Mouse (Mus musculus) heart, adult 2 months (tissue): ENCODE data around the gene Thsd7a. TPM values are rescaled to one million over a fixed set of nuclear protein-coding genes. Genes with fewer than 3 reads are reported as not detected.

ENCODE experiments used
- DNase-seq, 2 experiments: peaks; one replicate each; pipeline ENCODE4 v3.0.0; 2021
- H3K27ac ChIP-seq: fragments of 200-600 bp; 2 replicates; pipeline ENCODE4 v1.8.1; 2022
- H3K27me3 ChIP-seq: fragments of 200-500 bp; 2 replicates; pipeline ENCODE4 v1.6.1; 2012; ENCODE audit warnings: mild to moderate bottlenecking, low read length, inconsistent platforms, mixed read lengths; ENCODE audit not compliant: control insufficient read depth, insufficient read depth
- H3K36me3 ChIP-seq: fragments of 200-500 bp; 2 replicates; pipeline ENCODE4 v1.6.1; 2012; ENCODE audit warnings: low read length, inconsistent platforms; ENCODE audit not compliant: control insufficient read depth, insufficient read depth
- H3K4me1 ChIP-seq: fragments of 200-500 bp; 2 replicates; pipeline ENCODE4 v1.6.1; 2011; ENCODE audit warnings: low read length; ENCODE audit not compliant: control insufficient read depth, insufficient read depth
- H3K4me3 ChIP-seq: fragments of 200-600 bp; 2 replicates; pipeline ENCODE4 v1.8.1; 2022
- H3K79me2 ChIP-seq: fragments of 200-500 bp; replicated peaks from 2 replicates; pipeline ENCODE4 v1.6.1; 2012; ENCODE audit warnings: mild to moderate bottlenecking, inconsistent platforms, low read length, moderate library complexity, mixed read lengths; ENCODE audit not compliant: control insufficient read depth, insufficient read depth
- H3K9ac ChIP-seq: fragments of 200-500 bp; 2 replicates; pipeline ENCODE4 v1.6.1; 2012; ENCODE audit warnings: low read depth, mild to moderate bottlenecking, control low read depth, inconsistent platforms, low read length, mixed read lengths
- CTCF ChIP-seq: fragments of 200-600 bp; IDR thresholded peaks from 2 replicates; pipeline ENCODE4 v1.8.1; 2022; ENCODE audit warnings: antibody characterized with exemption, mild to moderate bottlenecking, moderate library complexity
- EP300 ChIP-seq: fragments of 200-500 bp; IDR thresholded peaks from 2 replicates; pipeline ENCODE4 v1.6.1; 2011; ENCODE audit warnings: low read depth, low read length, control low read depth; ENCODE audit not compliant: insufficient read depth
- POLR2A ChIP-seq: fragments of 200-500 bp; IDR thresholded peaks from 2 replicates; pipeline ENCODE4 v1.6.1; 2011; ENCODE audit warnings: mild to moderate bottlenecking, low read depth, low read length, control low read depth; ENCODE audit not compliant: insufficient read depth
- WGBS: fragments of 180-500 bp; shearing (Covaris S2); methylation state at CpG from one replicate; pipeline ENCODE4 v1.1.7; 2018; 5-methylcytosine and 5-hydroxymethylcytosine counted together
- intact Hi-C: fragments of 180-260 bp; cut with DNase I; formaldehyde crosslinking; loops from one replicate; pipeline ENCODE4 v1.15.1; 2025
- polyA plus RNA-seq: library from polyadenylated mRNA; depleted of rRNA; stranded (reverse); fragments of >200 nt; gene quantifications from 2 replicates; pipeline ENCODE4 v1.2.3, GENCODE M21; 2012
- total RNA-seq, 2 experiments: library from RNA; stranded (reverse); gene quantifications; 2 replicates each; pipeline ENCODE4 v1.2.3; 2021

Thsd7a gene
- total and polyA plus RNA-seq, 3 experiments = 1.8 to 13.9 (median 9.4) TPM

- no peak overlapping the region for H3K9ac ChIP-seq
- H3K27ac ChIP-seq = peak overlapping the region; percentile 10
- peak in 1 of 2 experiments; percentile 38 for DNase-seq
- 37% methylated on average over 5 of the region's 5 CpGs for WGBS
- TF ChIP-seq POLR2A (0 out of 2 replicates have a peak, but pooled peaks have one; percentile 23), CTCF (no peak), EP300 (peak; percentile 46; the same call in 1 of the 2 replicates)
- no peaks in the 10 kb centered on the region for H3K79me2 ChIP-seq
- H3K4me3 ChIP-seq = no peak overlapping the region
- H3K4me1 ChIP-seq = peaks cover 1% of the 10 kb centered on the region
- intact Hi-C loops = loop anchor here (10.0 kb wide), 1 partner anchor 201 kb away; the partner anchor contains the start of gene Thsd7a
- no peaks in the 10 kb centered on the region for H3K27me3 ChIP-seq
- no peaks in the 10 kb centered on the region; the same call in 1 of the 2 replicates for H3K36me3 ChIP-seq
These were observed 205.1 kb downstream of the Thsd7a start for GRCm38 (mm10) chr6:12544096-12544495.

- no peak overlapping the region for H3K9ac ChIP-seq
- no peak overlapping the region for H3K4me3 ChIP-seq
- 79% methylated on average over 3 of the region's 3 CpGs for WGBS
- no peak for DNase-seq
- H3K4me1 ChIP-seq = peaks cover 1% of the 10 kb centered on the region
- no peak for TF ChIP-seq POLR2A
- no peak for TF ChIP-seq CTCF
- no peak for TF ChIP-seq EP300
- no peaks in the 10 kb centered on the region for H3K79me2 ChIP-seq
- H3K27ac ChIP-seq = no peak overlapping the region
- no peaks in the 10 kb centered on the region for H3K27me3 ChIP-seq
- no peaks in the 10 kb centered on the region; the same call in 1 of the 2 replicates for H3K36me3 ChIP-seq
- intact Hi-C loops = loop anchor here (10.0 kb wide), 1 partner anchor 202 kb away; the partner anchor contains the start of gene Thsd7a
These were observed 206.7 kb downstream of the Thsd7a start for GRCm38 (mm10) chr6:12542496-12542895.

- no peak for DNase-seq
- H3K4me1 ChIP-seq = no peaks in the 10 kb centered on the region
- H3K79me2 ChIP-seq = no peaks in the 10 kb centered on the region
- no peak overlapping the region for H3K4me3 ChIP-seq
- intact Hi-C loops = no loop called here
- H3K27ac ChIP-seq = no peak overlapping the region
- TF ChIP-seq EP300 (no peak), CTCF (no peak), POLR2A (no peak)
- no peaks in the 10 kb centered on the region for H3K36me3 ChIP-seq
- H3K9ac ChIP-seq = no peak overlapping the region
- H3K27me3 ChIP-seq = no peaks in the 10 kb centered on the region
These were observed 230.1 kb downstream of the Thsd7a start for GRCm38 (mm10) chr6:12519121-12519520.

- TF ChIP-seq POLR2A = no peak
- no peak for TF ChIP-seq EP300
- TF ChIP-seq CTCF = no peak
- Histone ChIP-seq H3K27me3 (no peaks in the 10 kb centered on the region), H3K4me1 (no peaks in the 10 kb centered on the region), H3K79me2 (no peaks in the 10 kb centered on the region), H3K27ac (no peak overlapping the region), H3K4me3 (no peak overlapping the region), H3K9ac (no peak overlapping the region), H3K36me3 (no peaks in the 10 kb centered on the region)
- DNase-seq = no peak
- intact Hi-C loops = no loop called here
- 93% methylated on average over 9 of the region's 9 CpGs for WGBS
These were observed 230.8 kb downstream of the Thsd7a start for GRCm38 (mm10) chr6:12518283-12518903.

GRCm38 (mm10) chr6:12517726-12518125, 231.5 kb downstream of the Thsd7a start:
- no peaks in the 10 kb centered on the region for H3K36me3 ChIP-seq
- intact Hi-C loops = no loop called here
- H3K27me3 ChIP-seq = no peaks in the 10 kb centered on the region
- H3K79me2 ChIP-seq = no peaks in the 10 kb centered on the region
- TF ChIP-seq POLR2A (no peak), CTCF (no peak), EP300 (no peak)
- no peak overlapping the region for H3K9ac ChIP-seq
- H3K4me3 ChIP-seq = no peak overlapping the region
- no peak overlapping the region for H3K27ac ChIP-seq
- H3K4me1 ChIP-seq = no peaks in the 10 kb centered on the region
- no peak for DNase-seq

- no peak overlapping the region for H3K4me3 ChIP-seq
- no peaks in the 10 kb centered on the region; the same call in 1 of the 2 replicates for H3K4me1 ChIP-seq
- H3K27ac ChIP-seq = no peak overlapping the region
- 75% methylated on average over 2 of the region's 2 CpGs for WGBS
- TF ChIP-seq EP300 (no peak), CTCF (no peak), POLR2A (no peak)
- intact Hi-C loops = no loop called here
- H3K9ac ChIP-seq = no peak overlapping the region
- no peak for DNase-seq
- H3K36me3 ChIP-seq = no peaks in the 10 kb centered on the region
- H3K27me3 ChIP-seq = no peaks in the 10 kb centered on the region
- H3K79me2 ChIP-seq = no peaks in the 10 kb centered on the region
These were observed 242.3 kb downstream of the Thsd7a start for GRCm38 (mm10) chr6:12506877-12507276.
